ENCODE assay signal across 19 mouse cellular contexts in the genomic region with DNA sequence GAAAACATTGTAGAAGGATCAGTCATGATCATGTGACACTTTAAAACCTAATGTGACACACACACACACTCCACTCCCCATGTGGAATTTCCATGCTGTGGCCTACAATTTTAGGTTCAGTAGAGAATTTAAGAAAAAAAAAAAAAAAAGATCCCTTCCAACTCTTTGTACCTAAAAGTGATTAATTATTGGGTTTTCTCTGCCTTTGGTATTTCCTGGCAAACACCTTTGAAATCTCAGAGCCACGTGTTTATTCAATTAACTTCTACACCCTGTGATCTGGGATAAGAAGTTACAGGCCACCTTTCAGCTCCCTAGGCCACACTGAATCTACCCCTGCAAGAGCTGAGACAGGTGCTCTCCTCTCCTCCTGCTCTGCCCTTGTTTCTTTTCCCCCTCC. TPM values are rescaled to one million over a fixed set of nuclear protein-coding genes. Genes with fewer than 3 reads are reported as not detected.
DNase-seq lines count a peak whose midpoint lies in the region; TF ChIP-seq lines count a peak whose summit lies in the region.
"Had no signal": no experiment of that assay in that cellular context is flagged by ENCODE, and none has a peak within 500 bp of the region (broad histone marks: within the 10 kb centered on the region; RNA-seq: fewer than 3 reads in every experiment).

No protein-coding gene starts in this region.

- in situ Hi-C loops in CH12.LX (cut with MboI; ENCODE audit: low pct_ligation_motif_present, low pct_unique_long_range_greater_than_20kb, low sequenced_read_pairs), result no loop called here

- TF ChIP-seq POLR2A in CH12.LX (IDR thresholded peaks at IDR 0.05; ENCODE audit: low read depth, low read length), result no peak

- no peak overlapping the region; the same call in 1 of the 2 replicates for H3K9ac ChIP-seq in CH12.LX (ENCODE audit: insufficient read depth, low read depth)

- H3K9me3 ChIP-seq in CH12.LX (replicated peaks; ENCODE audit: low read length), result peaks cover 2% of the 10 kb centered on the region
- H3K9me3 ChIP-seq: G1E had no signal

- no peak for TF ChIP-seq RAD21 in CH12.LX (IDR thresholded peaks at IDR 0.05; ENCODE audit: low read depth, low read length)

- H3K27me3 ChIP-seq in CH12.LX (replicated peaks), result peaks cover 2% of the 10 kb centered on the region
- H3K27me3 ChIP-seq: Patski had no signal

- dilution Hi-C loops in CH12.LX (cut with MboI; ENCODE audit: extremely low pct_ligation_motif_present, extremely low pct_unique_long_range_greater_than_20kb, low sequenced_read_pairs), result no loop called here

- no peaks in the 10 kb centered on the region for H3K79me2 ChIP-seq in CH12.LX (replicated peaks; ENCODE audit: control insufficient read depth, extremely low read depth, insufficient read depth, poor library complexity, severe bottlenecking)

- peak overlapping the region; percentile 54 for H3K4me2 ChIP-seq in CH12.LX (ENCODE audit: insufficient read depth, low read depth, poor library complexity, severe bottlenecking)

- DNase-seq in CD4-positive helper T cell, adult 2 months (ENCODE audit: low read depth, low spot score), result peak; percentile 22
- DNase-seq in CH12.LX (ENCODE audit: extremely low read depth), result peak; percentile 31
- DNase-seq in induced T-regulatory cell, adult 2 months (ENCODE audit: low read depth), result peak; percentile 39
- no peak for DNase-seq in left cerebral cortex, adult 18-20 months (ENCODE audit: low spot score in 2 of 2)
- DNase-seq in spleen, postnatal 4 days (ENCODE audit: low spot score in 2 of 2), result no peak
- DNase-seq in right cerebral cortex, adult 18-20 months, result no peak
- DNase-seq: adrenal gland, adult 2 months; adrenal gland, adult 8-10 months; adrenal gland, postnatal 10 days; adrenal gland, postnatal 14 days; adrenal gland, postnatal 25 days; adrenal gland, postnatal 36 days; cerebellum, adult 11 months; cerebellum, adult 11-12 months; cerebellum, adult 18-20 months; cerebellum, adult 2 months; cerebellum, adult 8-10 months had no signal

- TF ChIP-seq EP300 in CH12.LX (IDR thresholded peaks at IDR 0.05; ENCODE audit: low read length), result no peak

- no peak overlapping the region for H3K4me3 ChIP-seq in CH12.LX (replicated peaks in 1 of 3; ENCODE audit: low read depth in 2 of 3, low read length in 2 of 3, poor library complexity in 1 of 3)

- no peaks in the 10 kb centered on the region for H3K36me3 ChIP-seq in CH12.LX (replicated peaks in 1 of 2; ENCODE audit: control insufficient read depth in 1 of 2, insufficient read depth in 1 of 2, low read length in 1 of 2)
- H3K36me3 ChIP-seq: G1E had no signal

- H3K4me1 ChIP-seq in CH12.LX (ENCODE audit: control insufficient read depth in 1 of 2, insufficient read depth in 2 of 2), result peaks cover 18 to 53% of the 10 kb centered on the region in 2 experiments

- no peak for TF ChIP-seq CTCF in CH12.LX (conservative IDR thresholded peaks at IDR 0.05 in 1 of 2, IDR thresholded peaks at IDR 0.05 in 1 of 2; ENCODE audit: low read depth in 2 of 2, low read length in 2 of 2)

- peak overlapping the region; percentile 47; the same call in 1 of the 2 replicates for H3K27ac ChIP-seq in CH12.LX (ENCODE audit: insufficient read depth, low read depth)

TF ChIP-seq in CH12.LX, 34 proteins besides CTCF, POLR2A, EP300 and RAD21:
- no peak for TF ChIP-seq SIN3A (IDR thresholded peaks at IDR 0.05; ENCODE audit: low read length)
- TF ChIP-seq MYC (IDR thresholded peaks at IDR 0.05; ENCODE audit: low read depth, low read length), result 0 out of 2 replicates have a peak, but pooled peaks have one; percentile 26
- TF ChIP-seq MAX (IDR thresholded peaks at IDR 0.05; ENCODE audit: low read length), result peak; percentile 58
- no peak for TF ChIP-seq JUN (IDR thresholded peaks at IDR 0.05; ENCODE audit: insufficient read depth, low read depth, low read length)
- no peak for TF ChIP-seq IRF4 (IDR thresholded peaks at IDR 0.05; ENCODE audit: low read depth, low read length)
- TF ChIP-seq ELF1 (IDR thresholded peaks at IDR 0.05; ENCODE audit: low read depth, low read length), result no peak
- TF ChIP-seq ZNF384 (IDR thresholded peaks at IDR 0.05; ENCODE audit: low read depth, low read length), result peak; percentile 69
- TF ChIP-seq HCFC1 (IDR thresholded peaks at IDR 0.05; ENCODE audit: low read depth, low read length), result no peak
- TF ChIP-seq USF1 (IDR thresholded peaks at IDR 0.05; ENCODE audit: low read depth, low read length), result 0 out of 2 replicates have a peak, but pooled peaks have one; percentile 1
- no peak for TF ChIP-seq MAFK (IDR thresholded peaks at IDR 0.05; ENCODE audit: insufficient replicate concordance, low read length)
- TF ChIP-seq UBTF (IDR thresholded peaks at IDR 0.05; ENCODE audit: low read depth, low read length), result no peak
- TF ChIP-seq TCF12 (IDR thresholded peaks at IDR 0.05; ENCODE audit: low read depth, low read length), result no peak
TF ChIP-seq in CH12.LX: peak in this region for 4.

RNA-seq across cellular contexts. Expression of a gene that starts 25.7 kb away (rescaled TPM):
- total RNA-seq in CH12.LX (2012; rRNA removed) (53.3 and 60.1 TPM in 2 replicates), CH12.LX (2014; rRNA removed) (134 and 144 TPM in 2 replicates)
- 112 and 115 TPM in 2 replicates for polyA plus RNA-seq in CH12.LX (2012; ENCODE audit: insufficient read length, low read depth)
- 10 to 100 TPM; 76.6 to 79.9 TPM for total RNA-seq in left cerebral cortex, adult 18-20 months (2021)

Comparison
In these comparisons a context has a peak if more than half of its experiments do, and no peak if none do; other contexts are left out.
1. DNase-seq: peak in CD4-positive helper T cell, adult 2 months (single experiment), CH12.LX (single experiment) and induced T-regulatory cell, adult 2 months (single experiment); none in left cerebral cortex, adult 18-20 months (0 of 2), spleen, postnatal 4 days (0 of 2) and right cerebral cortex, adult 18-20 months (single experiment).